Mouse (Mus musculus): ENCODE data around the gene Pm20d1. TPM values are rescaled to one million over a fixed set of nuclear protein-coding genes. Genes with fewer than 3 reads are reported as not detected.

Gene Pm20d1
- polyA plus RNA-seq, 1 experiment from 2014 or later = 5.7 TPM

- Histone ChIP-seq H3K27me3 (ENCODE audit: insufficient read depth, low read length) (no peaks in the 10 kb centered on the region), H3K4me3 (replicated peaks; ENCODE audit: low read depth, low read length) (no peak overlapping the region), H3K36me3 (ENCODE audit: insufficient read depth, low read length) (no peaks in the 10 kb centered on the region), H3K9me3 (replicated peaks; ENCODE audit: low read length) (no peaks in the 10 kb centered on the region), H3K4me1 (replicated peaks; ENCODE audit: insufficient read depth, low read length) (peaks cover 3% of the 10 kb centered on the region; the same call in 1 of the 2 replicates), H3K4me2 (ENCODE audit: low read length) (no peak overlapping the region), H3K9ac (ENCODE audit: low read depth, low read length) (no peak overlapping the region), H3K27ac (no peak overlapping the region)
- ATAC-seq (replicated peaks; ENCODE audit: low FRiP score, low read depth) = no peak
- DNase-seq (ENCODE audit: low spot score) = no peak
- WGBS = 81% methylated on average over 2 of the region's 2 CpGs
- TF ChIP-seq CTCF (IDR thresholded peaks at IDR 0.05; ENCODE audit: low read depth) = no peak
Observed at GRCm38 (mm10) chr1:131869561-131869960, 72.4 kb downstream of the Pm20d1 start.

Other genes with a start within 250 kb of the Pm20d1 start
- not detected in 2 replicates for gene Avpr1b, start 198.1 kb upstream of the Pm20d1 start, polyA plus RNA-seq (2015; fragmentation: Nextera tagmentation; extraction: Ambion mirVana)
- gene Ctse, start 159.1 kb upstream of the Pm20d1 start, polyA plus RNA-seq (2015; fragmentation: Nextera tagmentation; extraction: Ambion mirVana) = 15.9 and 16.5 TPM in 2 replicates
- gene Rab7b, start 108.7 kb upstream of the Pm20d1 start, polyA plus RNA-seq (2015; fragmentation: Nextera tagmentation; extraction: Ambion mirVana) = 1.7 and 2.1 TPM in 2 replicates
- gene Slc26a9, start 53.4 kb upstream of the Pm20d1 start, polyA plus RNA-seq (2015; fragmentation: Nextera tagmentation; extraction: Ambion mirVana) = 0.09 and 0.20 TPM in 2 replicates
- gene Slc41a1, start 30.1 kb downstream of the Pm20d1 start, polyA plus RNA-seq (2015; fragmentation: Nextera tagmentation; extraction: Ambion mirVana) = 12.2 and 12.6 TPM in 2 replicates
- 23.4 and 26.7 TPM in 2 replicates for gene Rab29, start 69.8 kb downstream of the Pm20d1 start, polyA plus RNA-seq (2015; fragmentation: Nextera tagmentation; extraction: Ambion mirVana)
- 55.2 and 59.9 TPM in 2 replicates for gene Nucks1, start 113.2 kb downstream of the Pm20d1 start, polyA plus RNA-seq (2015; fragmentation: Nextera tagmentation; extraction: Ambion mirVana)
- gene Slc45a3, start 165.6 kb downstream of the Pm20d1 start, polyA plus RNA-seq (2015; fragmentation: Nextera tagmentation; extraction: Ambion mirVana) = 9.1 and 10.1 TPM in 2 replicates
- gene Elk4, start 210.2 kb downstream of the Pm20d1 start, polyA plus RNA-seq (2015; fragmentation: Nextera tagmentation; extraction: Ambion mirVana) = 21.4 and 22.0 TPM in 2 replicates